Mouse (Mus musculus) cerebellum, postnatal 10 days (tissue): ENCODE measurements around the gene Cntfr.

ENCODE experiments used
- DNase-seq, 2 experiments: peaks; one replicate each; pipeline ENCODE4 v3.0.0; 2021; ENCODE audit warnings: mixed read lengths in 2 of 2

The Cntfr gene

DNA sequence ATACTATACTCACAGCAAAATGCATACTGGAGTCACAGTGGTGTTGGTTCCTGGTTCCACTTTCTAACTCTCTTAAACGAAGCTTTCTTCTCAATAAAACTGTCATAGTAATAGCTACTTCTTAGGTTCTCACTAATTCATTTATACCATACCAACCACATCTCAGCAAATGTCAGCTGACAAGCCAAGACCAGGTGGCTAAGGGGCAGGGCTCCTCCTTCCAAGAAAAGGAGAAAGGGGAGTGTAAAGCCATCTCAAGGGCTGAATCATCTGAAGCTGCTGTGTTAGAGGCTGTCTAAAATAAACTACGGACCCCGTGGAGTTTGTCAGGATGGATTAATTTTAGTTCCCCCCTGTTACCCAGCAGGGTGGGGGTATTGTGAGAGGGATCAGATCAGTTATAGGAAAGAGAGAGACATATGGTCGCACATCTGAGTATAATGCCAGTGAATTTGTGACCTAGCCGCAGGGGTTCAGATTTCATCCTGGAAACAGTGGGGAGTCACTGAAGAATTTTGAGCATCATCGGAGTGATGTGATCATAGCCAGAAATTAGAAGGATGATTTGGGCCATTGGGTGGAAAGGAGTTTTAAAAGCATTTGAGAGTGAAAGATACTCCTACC lies 55.6 kb downstream of the Cntfr start:
- DNase-seq: peak; percentile 52 to 56

DNA sequence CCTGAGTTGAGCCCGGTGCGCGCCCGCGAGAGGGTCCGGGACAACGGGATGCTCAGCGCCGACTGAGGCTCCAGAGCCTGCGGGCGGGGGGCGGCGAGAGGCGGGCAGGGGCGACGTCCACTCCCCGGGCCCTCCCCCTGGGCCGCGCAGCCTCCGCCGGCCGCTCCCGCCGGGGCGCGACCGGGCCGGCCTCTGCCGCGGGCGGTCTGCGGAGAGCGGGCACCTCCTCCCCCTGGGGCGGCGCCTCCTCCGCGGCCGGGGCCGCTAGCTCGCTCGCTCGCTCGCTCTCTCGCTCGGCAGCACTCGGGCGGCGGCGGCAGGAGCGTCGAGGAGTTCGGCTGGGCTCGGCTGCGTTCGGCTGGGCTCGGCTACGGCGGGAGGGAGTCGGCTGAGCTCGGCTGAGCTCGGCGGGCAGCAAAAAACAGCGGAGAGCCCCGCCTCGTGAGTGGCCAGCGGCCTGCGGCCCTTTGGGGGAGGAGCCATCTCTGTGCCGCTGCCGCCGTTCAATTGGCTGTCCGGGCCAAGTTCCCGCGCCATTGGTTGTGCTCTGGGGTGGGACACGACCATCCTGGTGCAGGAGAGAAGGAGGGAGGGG lies 56.9 kb downstream of the Cntfr start, which contains the start of gene Enho:
Enho (minus strand) TSS at position 412 of the 595 bp plus-strand sequence.
- DNase-seq: peak; percentile 98 to 99

DNA sequence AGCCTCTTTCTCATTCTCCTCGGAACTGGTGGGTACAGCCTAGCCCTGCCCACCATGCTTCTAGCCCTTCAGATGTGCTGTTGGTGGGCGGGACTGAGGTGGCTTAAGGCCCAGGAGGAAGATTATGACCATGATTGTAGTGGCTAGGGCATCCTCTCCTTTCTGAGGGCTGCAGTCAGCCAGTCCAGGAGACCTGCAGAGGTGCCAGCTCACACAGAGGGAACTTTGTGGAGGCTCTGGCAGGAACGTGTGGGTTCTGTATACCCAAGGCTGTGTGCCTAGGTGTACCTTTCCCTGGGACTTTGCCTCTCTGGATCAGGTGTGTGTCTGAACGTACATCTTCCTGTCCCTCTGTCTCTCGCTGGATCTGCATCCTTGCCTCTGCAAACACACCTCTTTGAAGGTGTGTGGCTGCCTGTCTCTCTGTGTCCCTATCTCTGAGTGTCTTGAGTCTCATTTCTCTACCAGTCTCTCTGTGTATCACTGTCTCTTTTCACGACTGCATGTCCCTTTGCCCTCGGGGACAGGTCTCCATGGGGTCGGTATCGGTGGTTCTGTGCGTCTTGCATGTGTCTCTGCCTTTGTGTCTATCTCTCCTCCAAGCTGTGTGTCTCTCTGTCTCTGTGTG lies 57.6 kb downstream of the Cntfr start:
- peak in 1 of 2 experiments; percentile 60 for DNase-seq

DNA sequence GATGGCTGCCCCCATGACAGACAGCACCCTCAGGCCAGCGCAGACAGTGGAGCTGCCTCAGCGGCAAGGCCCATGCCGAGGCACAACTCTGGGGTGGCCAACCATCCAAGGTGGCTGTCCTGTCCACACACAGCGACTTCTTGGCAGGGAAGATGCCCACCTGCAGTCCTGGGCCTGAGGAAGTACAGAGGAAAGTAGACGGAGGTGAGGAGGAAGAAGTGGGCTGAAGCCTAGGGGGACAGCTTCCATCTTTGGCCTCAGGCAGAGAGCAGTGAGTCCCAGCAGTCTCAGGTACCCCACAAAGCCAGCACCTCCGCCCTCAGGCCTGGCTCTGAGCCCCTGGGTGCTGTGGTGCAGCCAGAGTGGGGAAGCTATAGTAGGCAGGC lies 58.1 kb downstream of the Cntfr start:
- DNase-seq: peak; percentile 54 to 63

DNA sequence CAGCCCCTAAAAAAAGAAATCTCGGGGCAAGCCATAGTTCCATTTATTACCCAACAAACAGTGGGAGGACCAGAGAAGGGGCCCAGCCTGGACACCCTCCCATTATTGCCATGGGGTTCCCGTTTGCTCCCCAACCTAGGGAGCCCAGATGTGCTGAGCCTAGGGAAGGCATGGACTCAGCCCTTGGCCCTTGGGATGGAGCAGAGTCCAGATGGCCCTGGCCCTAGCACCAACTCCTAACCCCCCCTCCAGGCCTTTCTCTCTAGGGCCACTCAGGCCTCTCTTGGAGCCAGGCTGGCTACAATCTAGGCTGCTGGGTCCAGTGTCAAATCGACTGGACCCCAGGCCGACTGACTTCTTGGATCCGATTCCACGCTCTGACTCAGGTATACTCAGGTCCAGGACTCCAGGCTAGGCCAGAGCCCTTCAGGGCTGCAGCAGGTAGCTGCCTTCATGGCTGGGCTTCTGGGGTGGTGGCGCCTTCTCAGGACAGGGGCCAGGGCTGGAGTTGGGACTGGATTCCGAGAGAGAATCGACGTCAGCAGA lies 58.6 kb downstream of the Cntfr start:
- DNase-seq: no peak

DNA sequence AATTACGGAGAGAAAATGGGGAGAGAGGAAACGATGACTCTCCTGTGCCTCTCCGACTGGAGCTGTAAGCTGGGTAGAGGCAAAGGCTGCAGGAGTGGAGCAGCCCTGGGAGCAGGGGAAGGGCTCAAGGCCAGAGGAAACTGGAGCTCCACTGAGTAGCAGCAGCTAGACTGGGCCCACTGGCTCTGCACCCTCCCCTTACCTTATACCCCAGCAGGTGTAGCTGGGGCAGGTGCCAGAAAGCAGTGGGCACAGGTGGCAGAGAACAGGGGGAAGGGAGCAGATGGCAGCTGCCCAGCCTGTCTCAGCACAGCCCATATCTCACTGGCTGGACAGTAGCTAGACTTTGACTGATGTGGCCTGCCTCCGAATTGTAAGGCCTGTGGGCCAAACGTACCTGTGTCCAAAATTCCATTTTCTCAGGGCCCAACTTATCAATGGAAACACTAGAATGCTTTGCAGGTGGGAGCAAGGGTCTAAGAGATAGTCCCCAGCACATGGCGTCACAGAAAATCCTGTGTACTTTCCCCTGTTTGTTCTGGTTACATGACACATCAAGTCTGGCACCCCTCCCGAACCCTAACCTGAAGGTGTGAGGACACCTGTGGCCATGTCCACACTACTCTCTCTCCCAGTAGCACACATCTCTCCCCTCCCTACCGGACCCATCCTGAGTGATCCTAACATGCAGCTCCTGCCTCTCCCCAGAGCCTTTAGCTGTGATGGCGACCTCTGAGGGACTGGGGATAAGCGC lies 59.8 kb downstream of the Cntfr start:
- peak; percentile 91 to 92 for DNase-seq

DNA sequence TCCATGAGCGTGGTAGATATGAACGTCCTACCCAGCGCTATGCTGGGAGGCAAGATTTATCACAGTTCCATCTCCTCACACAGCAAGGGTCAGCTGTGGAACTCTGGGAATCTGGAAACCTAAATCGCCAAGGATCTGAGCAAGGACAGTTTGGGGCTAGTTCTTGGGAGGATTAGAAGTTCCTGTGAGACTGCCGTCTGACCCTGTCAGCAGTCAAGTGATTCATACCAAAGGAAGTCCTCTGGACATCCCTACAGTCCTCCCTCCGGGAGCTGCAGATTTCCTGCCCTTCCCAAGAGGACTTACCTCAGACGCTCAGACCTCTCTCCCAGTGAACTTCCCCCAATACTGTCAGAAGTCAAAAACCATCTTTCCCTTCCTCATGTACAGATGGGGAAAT lies 60.5 kb downstream of the Cntfr start:
- no peak for DNase-seq

DNA sequence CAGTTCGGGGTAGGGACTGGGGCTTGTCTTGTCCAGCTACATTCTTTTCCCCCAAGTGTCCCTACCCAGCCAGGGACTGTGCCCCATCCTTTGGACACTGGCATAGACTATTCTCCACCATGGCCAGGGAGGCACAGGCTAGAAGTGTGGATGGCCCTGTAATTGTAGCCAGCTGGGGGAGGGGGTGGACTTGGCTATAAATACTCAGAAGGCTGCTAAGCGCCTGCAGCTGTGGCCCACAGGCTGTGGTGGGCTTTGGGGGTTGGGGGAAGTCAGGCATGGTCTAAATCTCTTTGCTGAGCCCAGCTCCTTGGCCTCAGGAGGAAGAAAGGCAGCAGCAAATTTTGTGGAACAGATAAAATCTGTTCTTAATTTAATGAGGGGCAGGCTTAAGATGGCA lies 61.0 kb downstream of the Cntfr start:
- DNase-seq: peak; percentile 70 to 77

DNA sequence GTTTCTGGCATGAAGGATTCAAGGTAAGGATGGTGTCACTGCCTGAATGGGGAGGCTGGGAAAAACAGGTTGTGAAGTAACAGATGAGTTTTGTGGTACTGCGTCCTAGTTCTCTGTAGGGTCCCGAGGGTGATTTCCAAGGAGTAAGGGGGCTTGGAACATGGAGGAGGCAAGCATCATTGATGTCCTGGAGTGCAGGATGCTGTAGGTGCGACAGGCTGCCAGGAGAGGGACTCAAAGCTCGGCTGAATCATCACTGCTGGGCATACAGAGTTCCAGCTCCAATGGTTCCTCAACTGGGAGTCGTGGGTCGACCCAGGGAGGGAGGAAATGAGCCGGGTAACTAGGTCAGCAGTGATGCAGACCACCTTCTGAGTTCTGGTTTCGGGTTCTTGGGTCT lies 61.7 kb downstream of the Cntfr start:
- DNase-seq: no peak

DNA sequence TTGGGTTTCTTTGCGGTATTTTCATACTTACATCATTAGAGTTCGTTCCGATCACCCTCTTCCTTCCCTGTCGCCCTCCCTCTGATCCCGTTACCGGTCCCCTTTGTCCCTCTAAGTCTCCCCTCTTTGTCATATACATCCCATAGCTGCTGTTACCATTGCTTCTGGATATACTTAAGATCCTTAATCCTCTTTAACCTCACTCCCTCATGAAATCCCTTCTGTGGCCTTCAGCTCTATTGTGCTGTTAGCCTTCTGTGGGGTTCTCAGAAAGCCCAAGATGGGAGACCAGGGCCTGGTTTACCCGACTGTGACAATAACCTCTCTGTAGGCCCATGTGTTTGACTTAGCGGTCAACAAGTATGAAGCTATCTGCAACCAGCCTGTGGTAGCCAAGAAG lies 62.3 kb downstream of the Cntfr start:
- DNase-seq: no peak

DNA sequence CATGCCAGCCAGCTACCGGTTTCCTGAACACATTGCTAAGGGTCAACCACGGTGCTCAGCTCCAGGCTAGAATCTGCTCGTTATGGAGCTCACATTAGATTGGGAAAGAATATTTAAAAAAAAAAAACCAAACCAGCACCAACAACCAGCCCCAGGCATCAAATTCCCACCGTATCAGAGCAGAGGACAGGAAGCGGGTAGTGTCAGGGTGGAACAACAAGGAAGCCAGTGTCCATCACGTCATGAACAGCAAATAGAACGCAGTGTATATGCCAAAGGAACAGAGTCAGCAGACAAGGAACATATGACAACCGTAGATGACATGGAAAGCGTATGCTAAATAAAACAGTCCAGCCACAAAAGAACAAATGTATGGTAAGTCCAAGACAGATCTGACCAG lies 63.9 kb downstream of the Cntfr start:
- DNase-seq: no peak

DNA sequence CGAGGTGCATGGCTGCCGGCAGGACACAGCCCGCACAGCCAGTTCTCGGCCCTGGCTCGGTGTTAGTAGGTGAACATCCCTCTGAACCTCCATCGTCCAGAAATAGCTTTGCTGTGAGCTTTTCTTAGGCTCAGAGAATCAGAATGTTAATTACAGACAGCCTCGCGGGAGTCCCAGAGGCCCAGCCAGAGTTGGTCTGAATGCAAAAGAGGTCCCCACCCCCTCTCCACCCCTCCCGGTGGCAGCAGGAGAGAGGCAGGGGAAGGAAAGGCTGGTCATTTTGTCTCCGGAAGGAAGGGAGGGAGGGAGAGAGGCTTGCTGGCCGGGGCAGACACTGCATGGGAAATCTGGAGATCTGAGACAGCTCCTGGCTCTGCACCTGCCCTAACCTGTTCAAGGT lies 65.5 kb downstream of the Cntfr start:
- DNase-seq: peak; percentile 68 to 69

DNA sequence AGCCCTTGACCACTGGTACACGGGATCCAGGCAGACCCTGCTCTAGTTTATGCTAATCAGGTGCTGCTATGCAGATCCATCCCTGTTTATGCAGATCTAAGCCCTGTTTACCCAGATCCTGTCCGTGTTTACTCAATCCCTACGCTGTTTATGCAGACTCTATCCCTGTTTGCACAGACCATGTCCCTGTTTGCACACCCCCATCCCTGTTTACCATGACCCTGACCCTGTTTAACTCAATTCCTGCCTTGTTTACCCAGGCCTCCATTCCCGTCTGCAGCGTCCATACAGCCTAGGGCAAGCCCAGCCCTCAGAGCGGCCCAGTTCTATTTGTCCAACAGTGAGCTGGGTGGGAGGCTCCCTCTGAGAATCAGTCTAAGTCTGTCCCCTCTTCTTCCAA lies 66.7 kb downstream of the Cntfr start:
- DNase-seq: no peak

DNA sequence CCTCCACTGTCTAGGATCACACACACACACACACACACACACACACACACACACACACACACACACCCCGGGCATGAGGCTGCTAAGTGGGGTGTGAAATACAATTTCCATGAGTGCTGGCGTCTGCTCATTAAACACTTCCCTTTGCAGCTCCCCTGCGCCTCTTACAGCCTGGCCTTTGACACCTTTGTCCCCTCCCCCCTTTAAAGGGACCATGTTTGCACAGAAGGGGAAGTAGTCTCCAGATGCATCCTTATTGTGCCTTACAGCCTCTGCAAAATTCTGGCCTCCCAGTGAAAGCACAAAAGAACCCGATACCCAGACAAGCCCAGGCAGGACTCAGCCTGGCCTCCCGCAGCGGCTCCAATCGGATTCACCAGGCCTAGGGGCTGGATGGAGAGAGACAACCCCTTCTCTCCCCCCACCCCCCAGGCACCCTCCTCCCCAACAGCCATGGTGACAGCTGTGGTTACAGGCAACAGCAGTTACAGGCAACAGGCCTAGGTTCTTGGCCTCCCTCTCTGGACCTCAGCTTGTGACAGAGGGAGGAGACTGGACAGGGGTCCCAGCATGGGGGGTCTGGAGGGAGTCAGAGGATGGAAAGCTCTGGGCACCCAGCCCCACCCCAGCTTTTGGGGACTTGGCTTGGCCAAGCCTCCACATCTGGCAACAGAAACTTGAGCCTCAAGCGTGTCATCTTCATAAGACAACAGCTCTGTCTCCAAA lies 68.5 kb downstream of the Cntfr start:
- peak; percentile 57 to 61 for DNase-seq

DNA sequence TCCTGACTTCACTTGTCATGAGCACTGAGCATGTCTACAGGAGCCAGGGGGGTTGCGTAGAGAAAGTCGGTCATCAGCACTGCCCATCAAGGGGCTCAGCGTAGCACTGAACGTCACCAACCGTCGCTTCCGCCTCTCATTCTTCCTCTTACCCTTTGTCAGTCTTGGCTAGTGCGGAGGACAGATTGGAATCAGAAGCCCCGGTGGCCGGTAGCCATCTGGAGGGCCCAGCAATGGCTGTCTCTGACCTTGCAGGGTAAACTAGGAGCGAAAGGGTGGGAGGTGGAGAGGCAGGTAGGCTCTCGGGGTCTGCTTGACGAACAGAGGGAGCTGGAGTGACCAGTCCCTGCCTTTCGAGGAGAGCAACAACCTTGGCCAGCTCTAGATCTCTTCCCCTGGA lies 74.8 kb downstream of the Cntfr start:
- DNase-seq: peak; percentile 82 to 84

DNA sequence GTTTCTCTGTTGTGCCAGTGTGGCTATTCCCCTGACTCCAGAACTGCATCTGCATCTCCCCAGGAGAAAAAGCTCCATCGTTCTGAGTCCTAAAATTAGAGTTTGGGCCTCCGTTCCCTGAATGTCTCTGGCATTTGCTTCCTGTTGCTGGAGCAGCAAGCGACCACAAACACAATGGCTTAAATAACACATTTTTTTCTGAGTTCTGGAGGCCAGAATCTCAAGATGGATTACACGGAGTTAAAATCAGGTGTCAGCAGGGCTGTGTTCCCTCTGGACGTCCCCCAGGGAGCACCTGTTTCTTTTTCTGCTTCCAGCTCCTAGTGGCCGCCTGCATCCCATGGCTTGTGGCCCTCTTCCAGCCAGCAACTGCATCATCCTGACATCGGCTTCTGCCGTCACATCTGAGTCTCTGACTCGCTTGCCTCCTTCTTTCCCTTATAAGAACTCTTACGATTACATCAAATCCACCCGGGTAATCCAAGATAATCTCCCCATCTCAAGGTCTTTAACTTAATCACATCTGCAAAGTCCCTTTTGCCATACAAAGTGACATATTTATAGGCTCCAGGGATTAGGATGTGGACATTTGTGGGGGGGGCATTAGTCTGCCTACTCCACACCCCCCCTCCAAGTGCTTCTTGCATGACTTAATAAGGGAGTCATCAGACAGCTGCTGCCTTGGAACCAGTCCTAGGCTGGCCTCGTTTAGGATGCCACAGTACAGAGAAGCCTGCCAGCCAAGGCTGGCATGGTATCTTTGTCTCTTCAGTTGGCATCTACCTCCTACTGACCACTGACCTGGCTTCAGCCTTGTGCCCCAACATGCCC lies 77.8 kb downstream of the Cntfr start:
- peak; percentile 95 to 96 for DNase-seq

DNA sequence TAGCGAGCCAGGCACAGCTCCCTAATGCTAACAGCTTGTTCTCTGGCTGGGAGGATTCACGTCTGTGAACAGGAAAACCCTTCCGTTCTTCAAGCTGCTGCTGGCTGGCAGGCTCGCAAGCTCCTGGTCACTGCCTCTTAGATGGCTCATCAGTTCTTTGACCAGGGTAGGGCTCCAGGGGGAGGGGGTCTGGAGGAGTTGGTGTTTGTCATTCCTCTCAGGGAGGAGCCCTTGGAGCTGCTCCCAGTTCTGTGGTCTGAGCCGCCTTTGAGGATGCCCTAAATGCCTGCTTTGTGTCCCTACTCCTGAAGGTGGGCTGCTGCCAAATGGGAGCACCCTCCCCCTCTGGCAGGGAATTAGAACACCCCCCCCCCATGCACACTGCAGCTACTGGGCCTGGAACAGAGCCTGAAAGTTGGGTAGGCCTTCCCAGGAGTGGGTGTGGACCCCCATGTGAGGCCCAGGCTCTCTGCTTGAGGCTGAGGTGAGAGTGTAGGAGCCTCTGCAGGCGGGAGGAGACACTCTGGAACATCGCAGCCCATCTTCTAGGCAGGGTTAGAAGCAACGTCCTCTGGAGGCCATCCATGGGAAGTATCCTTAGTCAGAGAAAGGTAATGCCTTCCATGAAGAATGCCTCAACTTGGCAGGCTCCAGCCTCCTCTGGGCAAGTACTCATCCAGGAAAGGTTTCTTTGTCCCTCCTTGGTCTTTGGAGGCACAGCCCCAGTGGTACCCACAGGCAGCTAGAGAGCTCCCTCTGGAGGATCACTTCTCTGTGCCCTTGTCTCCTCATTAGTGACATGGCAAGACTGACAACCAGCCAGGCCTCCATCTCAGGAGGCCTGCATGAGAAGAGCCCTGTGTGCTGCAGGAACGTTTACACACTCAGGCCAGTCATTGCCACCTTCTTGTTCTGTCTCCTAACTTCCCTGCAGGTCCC lies 81.0 kb downstream of the Cntfr start:
- peak; percentile 80 to 88 for DNase-seq

DNA sequence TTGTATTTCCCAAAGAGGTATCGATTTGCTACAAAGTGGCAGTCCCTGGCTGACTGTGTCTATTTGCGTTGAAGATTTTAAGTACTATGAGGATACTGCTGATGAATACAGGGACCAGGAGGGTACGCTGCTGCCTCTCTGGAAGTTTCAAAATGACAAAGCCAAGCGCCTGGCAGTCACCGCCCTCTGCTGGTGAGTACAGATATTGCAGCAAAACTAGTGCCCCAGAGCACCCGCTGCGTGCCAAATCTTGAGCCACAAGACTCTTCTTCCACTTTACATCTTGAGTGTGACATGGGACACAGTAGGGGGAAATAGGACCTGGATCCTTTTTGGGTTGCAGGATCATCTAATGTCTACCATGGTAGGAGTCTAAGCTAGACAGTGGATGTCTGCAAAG lies 82.7 kb downstream of the Cntfr start:
- DNase-seq: peak; percentile 93 to 97

DNA sequence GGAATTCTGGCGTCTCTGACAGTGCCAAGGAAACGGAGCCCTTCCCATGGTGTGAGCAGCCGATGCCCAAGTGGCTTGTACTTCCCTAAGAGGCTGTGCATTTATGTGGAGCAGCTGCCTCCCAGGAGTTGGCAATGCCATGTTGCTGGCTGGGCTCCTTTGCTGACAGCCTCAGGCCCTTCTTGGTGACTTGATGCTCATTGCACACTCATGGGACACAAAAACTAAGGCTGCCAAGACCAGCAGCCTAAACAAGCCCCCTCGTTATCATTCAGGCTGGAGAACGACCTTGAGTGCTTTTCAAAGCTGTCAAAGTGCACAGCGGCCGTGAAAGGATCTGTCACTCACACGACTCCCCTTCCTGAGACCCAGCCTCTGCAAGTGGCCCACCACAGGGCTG lies 84.7 kb downstream of the Cntfr start:
- DNase-seq: peak; percentile 78 to 86

DNA sequence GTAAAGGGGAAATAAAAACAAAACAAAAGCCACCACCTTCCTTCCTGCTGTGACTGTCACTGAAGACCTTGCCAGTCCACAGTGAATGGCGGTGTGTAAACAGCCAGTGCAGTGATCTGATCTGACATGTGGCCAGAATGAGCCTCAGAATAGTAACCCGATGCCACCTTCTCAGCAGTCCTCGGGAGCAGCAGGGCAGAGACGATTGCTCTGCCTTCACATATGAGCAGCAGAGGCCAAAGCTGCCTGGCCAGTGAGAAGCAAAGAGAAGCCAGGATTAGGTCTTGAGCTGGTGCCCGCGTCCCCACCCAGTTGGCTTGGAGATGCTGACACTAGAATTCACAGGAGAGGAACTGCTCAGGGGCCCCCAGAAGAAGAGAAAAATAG lies 86.3 kb downstream of the Cntfr start:
- DNase-seq: peak; percentile 75 to 81
